Mouse (Mus musculus) E14TG2a.4 (cell line): ENCODE measurements around the gene 4930578G10Rik.

Experiments used
- CTCF ChIP-seq: conservative IDR thresholded peaks from 2 replicates; pipeline ENCODE4 v1.5.1; 2014; ENCODE audit warnings: low read length
- NANOG ChIP-seq: IDR thresholded peaks from 2 replicates; pipeline ENCODE4 v1.6.1; 2014; ENCODE audit warnings: borderline replicate concordance, low read length, mixed read lengths

GRCm38 (mm10) chr4:42868193-42868592 is 132.8 kb downstream of the 4930578G10Rik start:
- TF ChIP-seq CTCF: no peak
- no peak for TF ChIP-seq NANOG
